Mouse (Mus musculus): ENCODE measurements around the gene Ccdc124. TPM values are rescaled to one million over a fixed set of nuclear protein-coding genes. Genes with fewer than 3 reads are reported as not detected.
A peak's percentile ranks its signal among the peaks of the same experiment; 100 is the strongest.

Ccdc124 gene
- total RNA-seq, 2 experiments from 2014 or later = 42.6 to 46.2 TPM

DNA sequence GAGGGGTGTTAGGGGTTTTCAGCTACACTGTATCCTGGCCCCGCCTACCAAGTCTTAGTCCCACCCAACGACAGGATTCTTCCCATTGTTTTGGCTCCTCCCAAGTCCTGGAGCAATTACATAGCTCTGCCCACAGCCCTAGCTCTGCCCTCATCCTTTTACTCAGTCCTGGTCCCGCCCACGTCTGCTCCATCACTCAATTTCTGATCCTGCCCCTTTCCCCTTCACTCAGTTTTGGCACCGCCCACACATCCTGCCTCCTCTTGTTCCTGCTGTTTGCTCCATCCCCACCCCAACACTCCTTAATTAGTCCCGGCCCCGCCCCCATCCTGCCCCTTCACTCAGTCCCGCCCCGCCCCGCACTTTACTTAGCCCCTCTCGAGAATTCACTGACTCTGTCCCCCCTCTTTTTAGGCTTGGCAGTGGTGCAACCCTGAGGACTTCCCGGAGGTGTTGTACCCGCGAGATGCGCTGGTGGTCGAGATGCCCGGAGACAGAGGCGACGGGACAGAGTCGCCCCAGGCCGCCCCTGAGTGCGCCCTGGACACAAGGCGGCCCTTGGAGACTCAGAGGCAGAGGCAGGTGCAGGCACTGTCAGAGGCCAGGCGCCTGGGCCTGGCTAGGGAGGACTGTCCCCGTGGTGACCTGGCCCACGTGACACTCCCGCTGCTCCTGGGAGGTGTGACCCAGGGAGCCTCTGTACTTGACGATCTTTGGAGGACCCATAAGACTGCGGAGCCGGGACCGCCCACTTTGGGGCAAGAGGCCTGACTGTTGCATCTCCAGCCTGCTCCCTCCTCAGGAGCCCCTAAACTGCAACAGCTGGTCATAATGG lies 53.4 kb downstream of the Ccdc124 start:
- DNase-seq = peak; percentile 74

Small RNA genes within 50 kb of the gene (microRNA-seq; reads per million reads assigned to microRNA genes)
- gene Mir7067 = 2.0 to 3.8 reads per million in 2 experiments

Other genes starting within 250 kb of the Ccdc124 start
- gene Gdf15, start 241.5 kb downstream of the Ccdc124 start, total RNA-seq (2021) = 1 to 10 TPM; 2.7 to 3.5 TPM
- gene Pgpep1, start 213.5 kb downstream of the Ccdc124 start, total RNA-seq (2021) = 10 to 100 TPM; 32.2 to 38.4 TPM
- gene Lsm4, start 200.7 kb downstream of the Ccdc124 start, total RNA-seq (2021) = 100 to 1,000 TPM; 107 to 120 TPM
- gene Jund, start 175.0 kb downstream of the Ccdc124 start, total RNA-seq (2021) = 100 to 1,000 TPM; 254 to 261 TPM
- gene Iqcn, start 170.5 kb downstream of the Ccdc124 start, total RNA-seq (2021) = under 1 TPM; 0.10 to 0.11 TPM
- not detected for gene Gm3336, start 155.4 kb downstream of the Ccdc124 start, total RNA-seq (2021)
- 1 to 10 TPM in 1 of 2 experiments, under 1 TPM in 1; 0.74 to 1.0 TPM for gene Pde4c, start 150.2 kb downstream of the Ccdc124 start, total RNA-seq (2021)
- 10 to 100 TPM; 27.3 to 28.7 TPM for gene Rab3a, start 119.3 kb downstream of the Ccdc124 start, total RNA-seq (2021)
- 10 to 100 TPM; 35.8 to 37.9 TPM for gene Mpv17l2, start 113.0 kb downstream of the Ccdc124 start, total RNA-seq (2021)
- gene Pik3r2, start 97.2 kb downstream of the Ccdc124 start, total RNA-seq (2021) = 10 to 100 TPM; 36.0 to 39.2 TPM
- gene Mast3, start 68.9 kb downstream of the Ccdc124 start, total RNA-seq (2021) = 1 to 10 TPM; 8.4 to 8.9 TPM
- under 1 TPM in 1 of 2 experiments, not detected in 1; 0.12 TPM for gene Il12rb1, start 65.5 kb downstream of the Ccdc124 start, total RNA-seq (2021)
- 1 to 10 TPM; 5.1 to 7.5 TPM for gene Arrdc2, start 34.2 kb downstream of the Ccdc124 start, total RNA-seq (2021)
- gene Kcnn1, start 10.7 kb downstream of the Ccdc124 start, total RNA-seq (2021) = 1 to 10 TPM; 2.5 to 3.0 TPM
- gene Slc5a5, start 18.8 kb upstream of the Ccdc124 start, total RNA-seq (2021) = under 1 TPM in 1 of 2 experiments, not detected in 1; 0.11 TPM
- 1,000 to 10,000 TPM; 1,266 to 1,294 TPM for gene Rpl18a, start 23.5 kb upstream of the Ccdc124 start, total RNA-seq (2021)
- 10 to 100 TPM; 35.2 to 36.0 TPM for gene Map1s, start 32.0 kb upstream of the Ccdc124 start, total RNA-seq (2021)